Mouse (Mus musculus): Measurements from ENCODE around the gene Catsperd.

Gene Catsperd

DNA sequence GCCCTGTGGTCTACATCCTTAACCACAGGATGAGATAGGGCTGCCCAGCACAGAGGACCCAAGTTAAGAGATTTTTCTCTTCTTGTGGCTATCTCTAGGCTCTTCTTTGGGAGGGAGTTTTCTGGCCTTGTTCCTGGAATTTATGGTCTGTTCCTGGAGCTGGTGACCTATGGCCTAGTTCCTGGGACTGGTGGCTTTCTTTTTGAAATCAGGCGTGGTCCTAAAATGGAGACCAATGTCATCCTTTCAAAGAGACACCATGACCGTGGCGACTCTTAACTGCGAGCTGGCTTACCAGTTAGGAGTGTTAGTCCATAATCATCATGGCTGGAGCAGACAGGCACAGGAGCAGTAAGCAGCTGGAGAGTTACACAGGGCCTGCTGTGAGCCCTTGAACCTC, 38.4 kb downstream of the Catsperd start:
- peak; percentile 31 for DNase-seq (ENCODE audit: low spot score)

DNA sequence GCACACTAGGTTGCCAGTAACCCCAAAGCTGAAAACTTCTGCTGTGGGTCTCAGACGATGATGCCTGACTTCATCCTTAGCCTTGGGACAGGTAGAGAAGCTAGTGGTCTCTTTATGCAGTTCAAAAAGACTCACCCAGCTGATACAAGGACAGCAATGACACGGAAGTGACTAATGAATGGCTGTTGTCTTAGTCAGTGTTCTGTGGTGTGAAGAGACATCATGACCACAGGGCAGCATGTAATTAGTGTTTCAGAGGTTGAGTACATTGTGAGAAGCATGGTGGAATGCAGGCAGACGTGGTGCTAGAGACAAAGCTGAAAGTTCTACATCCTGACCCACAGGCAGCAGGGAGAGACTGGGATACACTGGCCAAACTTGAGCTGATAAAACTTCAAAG, 39.6 kb downstream of the Catsperd start:
- DNase-seq (ENCODE audit: low spot score), result no peak

DNA sequence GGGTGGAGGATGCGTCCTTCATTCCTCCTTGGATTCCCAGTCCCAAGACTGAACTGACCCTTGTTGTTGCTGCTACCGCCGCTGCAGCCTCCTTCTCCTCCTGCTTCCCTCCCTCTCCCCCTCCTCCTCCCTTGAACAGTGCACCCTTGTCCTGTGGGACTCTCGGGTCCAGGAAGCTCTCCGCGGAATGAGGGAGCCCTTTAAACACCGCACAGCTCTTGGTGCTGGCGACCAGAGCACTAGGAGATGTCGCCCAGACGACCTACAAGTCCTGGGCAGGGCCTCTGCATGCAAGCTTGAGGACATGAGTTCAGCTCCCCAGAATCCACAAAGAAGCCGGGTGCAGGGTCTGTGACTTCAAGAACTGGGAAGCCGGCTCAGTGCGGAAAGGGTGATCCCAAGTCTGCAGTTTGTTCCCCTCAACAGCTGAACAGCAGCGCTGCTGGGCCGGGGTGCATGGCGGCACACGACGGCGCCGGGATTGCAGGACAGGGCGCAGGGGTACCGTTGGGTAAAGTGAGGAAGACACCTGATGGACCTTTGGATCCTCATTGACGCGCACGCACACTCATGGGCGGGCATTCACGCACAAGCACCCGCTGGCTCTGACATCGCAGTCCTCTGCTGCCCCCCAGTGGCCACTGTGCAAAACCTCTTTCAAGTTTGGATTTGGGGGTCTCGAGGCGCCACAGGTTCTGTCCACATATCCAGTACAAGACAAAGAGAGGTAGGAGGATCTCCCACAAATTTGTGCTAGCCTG, 40.6 kb downstream of the Catsperd start:
- DNase-seq (ENCODE audit: low spot score), result peak; percentile 79

DNA sequence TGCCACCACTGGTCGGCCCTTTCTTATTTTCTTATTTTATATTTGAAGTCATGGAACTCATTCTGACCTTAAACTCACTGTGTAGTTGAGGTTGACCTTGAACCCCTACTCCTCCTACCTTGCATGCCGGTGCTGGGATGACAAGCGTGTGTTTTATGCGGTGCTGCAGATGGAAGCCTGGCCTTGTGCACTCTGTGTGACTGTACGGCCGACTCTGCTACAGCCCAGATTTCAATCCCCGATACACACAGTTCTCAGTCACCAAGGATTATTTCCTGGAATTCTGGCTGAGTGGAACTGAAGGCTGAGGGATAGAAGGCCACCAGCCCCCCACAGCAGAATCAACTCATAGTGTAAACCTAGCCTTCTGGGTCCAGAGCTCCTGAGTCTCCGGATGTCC, 41.8 kb downstream of the Catsperd start:
- no peak for DNase-seq (ENCODE audit: low spot score)

DNA sequence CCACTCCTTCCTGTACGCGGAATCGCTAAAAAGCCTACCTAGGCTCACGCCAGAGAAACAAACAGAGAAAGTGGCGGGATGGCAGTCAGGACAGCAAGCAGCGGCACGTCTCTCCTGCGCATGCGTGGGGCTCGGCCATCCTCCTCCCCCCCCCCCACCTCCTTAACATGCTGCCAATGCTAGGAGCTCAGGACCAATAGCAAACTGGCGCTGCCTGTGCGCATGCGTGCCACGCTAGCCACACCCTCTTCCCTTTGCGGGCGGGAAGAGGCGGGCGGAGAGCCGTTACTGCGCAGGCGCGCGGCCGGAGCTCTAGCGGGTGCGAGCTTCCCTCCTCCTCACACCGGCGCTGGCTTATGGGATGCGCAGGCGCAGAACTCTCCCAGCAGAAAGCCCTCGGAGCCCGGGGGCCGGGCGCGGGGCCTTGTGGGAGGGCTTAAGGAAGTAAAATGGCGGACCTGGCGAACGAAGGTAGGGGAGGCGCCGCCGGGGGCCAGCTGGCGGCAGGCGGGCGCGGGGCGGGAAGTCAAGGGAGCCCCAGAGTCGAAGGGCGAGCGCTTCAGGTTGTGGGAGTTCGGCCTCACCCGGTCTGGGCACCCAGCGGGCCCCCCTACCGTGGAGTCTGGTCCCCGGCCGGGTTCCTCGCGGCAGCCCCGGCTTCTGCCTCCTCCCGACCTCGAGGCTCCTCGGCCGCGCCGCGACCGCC, 45.2 kb downstream of the Catsperd start, which contains the start of gene Ranbp3:
Gene Ranbp3 (plus strand): TSS at position 354 of the 706 bp plus-strand sequence.
- peak; percentile 100 for DNase-seq (ENCODE audit: low spot score)

DNA sequence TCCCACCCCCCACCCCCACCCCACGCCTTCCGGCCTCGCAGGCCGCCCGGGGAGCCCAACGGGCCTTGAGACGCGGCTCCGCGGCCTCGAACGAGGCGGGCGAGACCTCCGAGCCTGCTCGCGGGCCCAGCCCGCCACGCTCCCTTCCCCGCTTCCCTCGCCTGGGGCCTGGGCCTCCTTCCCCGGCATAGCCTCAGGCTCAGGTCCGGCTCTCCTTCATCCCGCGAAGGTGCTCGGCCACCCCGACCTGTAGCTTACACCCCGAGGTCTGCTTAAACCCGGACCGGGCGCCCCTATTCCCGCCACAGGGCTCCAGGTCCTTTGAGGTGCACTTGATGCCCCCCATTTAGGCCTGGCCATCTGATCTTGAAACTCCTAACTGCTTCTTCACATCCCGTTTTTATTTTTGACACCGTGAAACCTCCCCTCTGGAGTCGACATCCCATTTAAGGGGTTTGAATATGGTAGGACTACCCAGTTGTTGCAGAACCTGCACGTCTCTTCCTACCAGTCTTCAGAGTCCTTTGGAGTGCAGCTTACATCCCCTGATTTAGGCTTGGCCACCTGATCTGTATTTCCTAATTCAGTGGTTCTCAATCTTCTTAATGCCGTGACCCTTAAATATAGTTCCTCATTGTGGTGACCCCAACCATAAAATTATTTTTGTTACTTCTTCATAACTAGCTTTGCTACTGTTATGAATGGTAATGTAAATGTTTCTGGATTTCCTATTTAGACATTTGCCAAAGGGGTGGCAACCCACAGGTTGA, 45.9 kb downstream of the Catsperd start:
- peak; percentile 30 for DNase-seq (ENCODE audit: low spot score)

DNA sequence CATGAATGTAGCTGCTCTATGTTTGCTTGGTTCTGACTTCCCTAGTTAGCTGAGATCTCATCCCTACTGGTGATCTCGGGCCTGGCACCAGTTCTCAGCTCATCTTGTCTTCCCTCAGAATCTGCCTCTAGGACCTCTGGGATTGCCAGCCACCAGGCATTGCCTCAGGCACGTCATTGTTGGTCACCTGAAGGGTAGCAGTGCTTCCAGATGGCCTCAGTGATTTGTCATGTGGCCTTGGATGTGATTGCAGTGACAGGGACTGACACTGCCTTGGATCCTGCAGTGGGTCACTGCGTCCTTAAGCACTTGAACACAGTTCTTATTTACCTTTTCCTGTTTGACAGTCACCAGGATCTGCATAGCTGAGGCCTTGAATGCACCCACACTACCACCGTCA, 53.8 kb downstream of the Catsperd start:
- DNase-seq (ENCODE audit: low spot score), result no peak

DNA sequence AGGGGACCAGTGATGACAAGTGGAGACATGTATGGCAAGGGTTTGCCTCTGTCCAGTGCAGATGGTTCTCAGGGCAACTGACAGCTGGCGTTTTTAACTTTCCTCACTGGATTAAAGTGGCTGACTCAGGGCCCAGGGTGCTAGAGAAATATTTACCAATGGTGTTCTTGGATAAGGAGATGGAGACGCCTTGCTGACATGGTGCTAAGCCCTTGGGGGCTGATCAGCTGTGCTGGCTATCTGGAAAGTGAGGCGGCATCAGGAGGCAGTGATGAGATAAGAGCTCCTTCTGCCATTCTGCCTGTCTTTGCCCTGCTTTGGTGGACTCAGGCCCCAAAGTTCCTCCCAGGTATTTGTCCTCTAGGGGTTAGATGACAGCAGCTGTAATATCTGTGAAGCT, 54.9 kb downstream of the Catsperd start:
- no peak for DNase-seq (ENCODE audit: low spot score)

DNA sequence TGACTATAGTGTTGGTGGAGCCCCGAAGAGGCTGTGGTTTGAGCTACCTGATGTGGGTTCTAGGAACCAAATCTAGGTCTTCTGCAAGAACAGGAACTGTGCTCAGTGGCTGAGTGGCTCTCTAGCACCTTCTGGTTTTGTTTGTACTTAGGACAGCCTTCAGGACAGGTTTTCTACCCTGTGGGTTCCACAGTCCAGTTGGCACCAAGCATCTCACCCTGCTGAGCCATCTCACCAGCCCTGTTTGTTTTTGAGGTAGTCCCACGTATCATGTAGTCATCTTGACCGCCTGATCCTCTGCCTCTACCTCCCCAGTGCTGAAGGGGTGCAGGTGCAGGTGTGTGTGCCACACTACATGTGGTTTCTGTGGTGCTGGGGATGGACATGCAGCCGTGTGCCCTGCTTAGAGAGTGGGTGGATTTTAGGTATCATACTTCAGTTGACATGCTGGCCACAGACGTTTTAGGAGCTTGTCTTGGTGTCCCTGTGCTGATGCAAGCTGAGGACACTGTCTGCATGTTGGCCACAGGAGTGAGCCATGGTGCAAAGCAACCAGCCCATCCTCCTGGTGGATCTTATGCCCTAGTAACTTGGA, 55.7 kb downstream of the Catsperd start:
- no peak for DNase-seq (ENCODE audit: low spot score)

DNA sequence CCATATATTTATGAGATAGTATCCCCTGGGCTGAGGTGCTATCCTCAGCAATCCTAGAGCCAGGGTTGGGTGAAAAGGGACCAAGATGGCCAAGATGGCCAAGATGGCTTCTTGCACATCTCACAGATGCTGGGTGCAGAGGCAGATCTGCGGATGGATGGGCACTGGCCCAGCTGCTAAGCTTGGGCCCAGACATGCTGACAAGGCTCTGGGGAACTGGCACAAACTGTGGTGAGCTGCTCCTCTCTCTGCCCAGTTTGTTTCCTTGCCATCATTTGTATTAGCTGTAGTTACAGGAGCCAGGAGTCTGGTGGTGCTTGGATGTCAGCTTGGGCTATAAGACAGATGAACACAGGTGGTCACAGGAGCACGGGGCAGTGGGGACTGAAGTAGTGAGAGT, 56.7 kb downstream of the Catsperd start:
- DNase-seq (ENCODE audit: low spot score), result peak; percentile 38

DNA sequence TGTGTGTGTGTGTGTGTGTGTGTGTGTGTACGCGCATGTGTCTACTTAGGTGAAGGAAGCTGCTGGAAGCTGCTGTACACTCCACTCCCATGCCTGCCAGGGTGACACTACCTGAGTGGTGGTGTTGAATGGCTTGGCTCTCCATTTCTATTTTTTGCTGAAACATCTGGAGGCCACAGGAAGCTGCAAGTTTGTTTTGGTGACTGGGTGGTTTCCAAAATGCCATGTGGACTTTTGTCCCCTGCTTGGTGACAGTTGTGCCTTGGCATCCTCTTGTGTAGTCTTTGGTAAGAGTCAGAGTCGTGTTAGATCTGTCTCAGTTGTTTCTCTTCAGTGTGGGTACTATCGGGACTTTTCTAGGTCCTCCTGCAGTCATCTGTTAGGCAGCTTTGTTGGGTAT, 58.9 kb downstream of the Catsperd start:
- no peak for DNase-seq (ENCODE audit: low spot score)

DNA sequence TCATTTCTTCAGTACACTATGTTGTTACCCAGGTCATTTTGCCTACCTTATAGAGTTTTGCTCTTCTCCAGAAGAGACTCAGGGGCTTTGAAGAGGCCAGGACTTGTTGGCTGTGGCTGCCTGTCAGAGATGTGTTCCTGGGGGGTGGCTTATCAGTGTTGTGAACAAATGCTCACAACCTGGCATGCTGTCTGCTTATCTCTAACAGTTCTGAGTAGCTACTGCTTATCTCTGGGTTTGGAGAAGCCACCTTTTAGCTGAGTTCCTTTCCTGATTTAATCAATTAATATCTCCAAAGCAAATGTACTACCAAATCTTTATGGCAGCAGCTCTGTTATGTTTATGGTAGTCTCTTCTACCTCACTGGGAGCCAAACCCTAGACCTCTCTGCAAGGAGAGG, 60.1 kb downstream of the Catsperd start:
- no peak for DNase-seq (ENCODE audit: low spot score)

DNA sequence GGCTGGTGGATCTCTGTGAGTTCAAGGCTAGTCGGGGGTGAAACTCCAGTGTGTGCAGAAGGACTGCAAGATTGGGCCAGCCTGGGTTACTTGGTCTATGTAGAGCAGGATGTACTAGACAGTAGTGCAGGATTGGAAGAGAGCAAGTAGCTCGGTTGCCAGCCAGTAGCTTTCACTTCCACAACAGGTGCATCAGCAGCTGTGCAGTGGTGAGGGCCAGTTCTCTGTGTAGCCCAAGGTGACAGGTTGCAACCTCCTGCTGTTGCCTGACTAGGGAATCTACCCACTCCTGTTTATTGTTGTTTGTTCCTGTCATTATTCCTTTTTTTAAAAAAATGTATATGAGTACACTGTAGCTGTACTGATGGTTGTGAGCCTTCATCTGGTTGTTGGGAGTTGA, 60.7 kb downstream of the Catsperd start:
- no peak for DNase-seq (ENCODE audit: low spot score)

DNA sequence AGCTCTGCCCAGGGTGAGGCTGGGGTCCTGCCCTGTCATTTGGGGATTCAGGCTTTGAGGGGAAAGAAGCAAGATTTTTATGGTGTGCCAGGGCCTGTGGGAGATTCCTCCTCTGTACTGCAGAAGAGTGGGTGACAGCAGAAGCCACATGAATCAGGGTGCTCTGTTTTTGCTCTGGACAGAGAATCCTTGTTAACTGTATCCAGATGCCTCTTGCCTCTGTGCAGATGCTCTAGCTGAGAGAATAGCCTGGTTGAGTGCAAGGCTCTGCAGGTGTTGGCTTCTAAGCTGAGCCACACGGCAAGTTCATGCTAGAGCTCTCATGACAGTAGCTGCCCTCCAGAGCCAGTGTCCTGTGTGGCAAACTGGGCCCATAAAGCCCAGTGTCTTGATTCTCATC, 65.5 kb downstream of the Catsperd start:
- no peak for DNase-seq (ENCODE audit: low spot score)

DNA sequence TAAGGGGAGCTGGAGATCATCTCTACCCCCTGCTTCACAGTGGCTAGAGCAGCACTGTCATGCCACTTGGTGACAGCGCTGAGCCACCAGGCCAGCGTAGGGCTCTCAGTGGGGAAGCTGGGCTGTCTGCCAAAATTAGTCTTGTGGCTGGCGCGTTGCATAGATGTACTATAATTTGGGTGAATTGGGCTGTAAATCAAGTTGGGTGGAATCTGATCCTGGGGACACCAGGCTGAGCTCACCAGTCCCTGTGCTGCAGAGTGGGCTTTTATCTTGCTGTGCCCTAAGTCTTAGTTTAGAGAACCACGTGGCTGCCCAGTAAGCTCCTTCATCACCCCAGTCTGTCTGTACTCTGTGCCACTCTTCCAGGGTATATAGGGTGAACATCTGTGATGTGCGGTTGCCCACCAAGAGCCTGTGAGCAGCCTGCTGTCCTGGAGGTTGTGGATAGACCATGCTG, 65.9 kb downstream of the Catsperd start:
- DNase-seq (ENCODE audit: low spot score), result peak; percentile 83

DNA sequence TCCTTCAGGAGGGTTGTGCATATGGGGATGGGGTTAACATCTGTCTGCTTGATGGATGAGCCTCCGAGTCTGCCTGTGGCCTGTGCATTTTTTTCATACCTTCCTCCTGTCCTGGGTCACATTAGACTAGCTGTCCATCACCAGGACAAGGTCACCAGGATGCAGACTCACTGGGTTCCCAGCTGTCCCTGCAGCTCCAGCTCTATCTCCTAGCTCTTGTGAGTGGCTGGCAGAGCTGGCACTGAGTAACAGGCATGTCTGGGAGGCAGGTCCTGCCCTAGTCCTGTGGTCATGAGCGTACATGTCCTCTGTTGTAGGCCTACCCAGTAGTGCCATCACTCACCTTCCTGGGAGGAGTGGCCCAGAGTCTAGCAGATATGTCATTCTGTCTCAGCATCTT, 72.5 kb downstream of the Catsperd start:
- DNase-seq (ENCODE audit: low spot score), result no peak

DNA sequence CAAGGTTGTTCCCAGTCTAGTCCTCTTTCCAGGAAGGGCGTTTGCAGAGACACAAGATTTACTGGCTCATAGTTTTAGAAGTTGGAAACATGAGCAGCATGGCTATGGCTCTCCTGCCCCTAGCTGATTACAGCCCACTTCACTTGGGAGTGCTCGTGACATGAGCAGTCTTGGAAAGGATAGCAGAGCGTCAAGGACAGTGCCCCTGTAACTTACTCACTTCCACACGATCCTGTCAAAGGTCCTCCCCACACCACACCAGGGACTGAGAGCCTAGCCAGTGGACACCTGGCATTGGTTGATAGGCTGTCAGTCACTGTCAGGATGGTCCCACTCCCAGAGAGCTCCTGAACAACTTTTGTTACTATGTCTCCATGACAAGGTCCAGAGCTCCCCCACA, 75.1 kb downstream of the Catsperd start:
- DNase-seq (ENCODE audit: low spot score), result no peak

DNA sequence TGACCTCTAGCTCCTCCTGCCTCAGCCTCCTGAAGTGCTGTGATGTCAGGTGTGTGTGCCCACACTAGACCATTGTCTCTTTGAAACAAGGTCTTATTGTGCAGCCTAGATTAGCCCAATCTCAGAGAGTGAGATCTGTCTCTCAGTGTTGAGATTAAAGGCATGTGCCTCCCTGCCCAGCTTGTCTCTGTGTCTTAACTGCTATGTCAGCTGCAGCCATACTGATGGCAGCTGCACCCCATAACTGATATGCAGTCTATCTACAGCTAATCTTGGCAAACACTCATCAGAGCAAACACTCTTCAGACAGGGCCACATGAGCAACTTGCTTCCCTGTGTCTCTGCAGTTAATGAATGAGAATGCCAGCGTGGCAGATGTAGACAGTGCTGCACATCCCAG, 78.6 kb downstream of the Catsperd start:
- DNase-seq (ENCODE audit: low spot score), result no peak

DNA sequence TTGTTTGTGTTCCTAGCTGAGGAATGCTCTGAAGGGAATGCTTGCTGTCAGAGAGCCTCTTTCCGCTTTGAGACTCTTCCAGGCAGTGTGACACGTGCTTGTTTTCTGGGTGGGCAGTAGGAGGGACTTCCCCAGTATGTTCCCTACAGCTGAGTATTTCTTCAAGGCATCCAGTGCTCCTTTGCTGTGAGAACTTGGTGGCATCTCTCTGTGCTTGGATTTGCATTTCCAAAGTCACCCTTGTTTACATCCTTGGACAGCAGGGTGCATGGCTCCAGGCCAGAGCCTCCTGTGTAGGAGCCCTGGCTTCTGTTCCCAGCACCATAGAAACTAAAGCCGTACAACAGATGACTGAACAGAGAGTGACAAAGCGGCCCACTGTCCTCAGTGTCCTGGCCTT, 80.7 kb downstream of the Catsperd start:
- DNase-seq (ENCODE audit: low spot score), result no peak

DNA sequence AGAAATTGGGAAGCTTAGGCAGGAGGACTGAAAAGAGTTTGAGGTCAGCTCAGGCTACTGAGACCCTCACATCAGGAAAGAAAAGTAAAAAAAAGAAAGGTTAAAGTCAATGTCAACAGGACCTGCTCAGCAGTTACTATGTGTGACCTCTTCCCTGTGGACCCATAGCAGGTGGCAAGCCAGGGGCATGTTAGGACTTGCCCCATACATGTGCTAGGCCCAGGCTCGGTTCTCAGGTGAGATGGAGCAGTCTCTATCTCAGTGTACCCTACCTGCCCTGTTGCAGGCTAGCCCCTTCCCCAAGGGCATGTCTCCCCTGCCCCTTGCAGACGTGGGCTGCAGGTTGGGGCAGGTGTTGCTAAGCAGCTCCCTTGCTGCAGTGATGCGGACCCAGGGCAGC, 81.8 kb downstream of the Catsperd start:
- DNase-seq (ENCODE audit: low spot score), result no peak

Data from adipocyte (in vitro differentiated cells).